Mouse (Mus musculus) spleen, adult 10 weeks (tissue): ENCODE measurements around the gene Il13ra1. TPM values are rescaled to one million over a fixed set of nuclear protein-coding genes. Genes with fewer than 3 reads are reported as not detected.

Experiments used
- polyA plus RNA-seq: library from polyadenylated mRNA; stranded (reverse); fragments of 350-450 nt; fragmentation: Illumina TruSeq; extraction: RNeasy Lipid Tissue Mini Kit (QIAGEN cat#74804); gene quantifications from one replicate; pipeline ENCODE4 v1.2.3, GENCODE M21; 2015; ENCODE audit warnings: low replicate concordance; ENCODE audit not compliant: insufficient read depth

The Il13ra1 gene
- 26.4 TPM for polyA plus RNA-seq

GRCm38 (mm10) chrX:36111622-36112421 lies at the start of gene Il13ra1:
TSS of gene Il13ra1 (plus strand) at chrX:36112110.

GRCm38 (mm10) chrX:36195736-36196525 lies 84.0 kb downstream of the Il13ra1 start, which contains the start of gene Zcchc12:
TSS of gene Zcchc12 (plus strand) at chrX:36195904.

Other genes starting within 250 kb of the Il13ra1 start
- gene Dock11, start 223.3 kb upstream of the Il13ra1 start, polyA plus RNA-seq: 112 TPM
- 0.15 TPM for gene Zcchc12, start 83.8 kb downstream of the Il13ra1 start, polyA plus RNA-seq
- 0.50 TPM for gene Lonrf3, start 216.2 kb downstream of the Il13ra1 start, polyA plus RNA-seq